Comparison of ENCODE assay signal across 11 mouse cellular contexts in the genomic region with DNA sequence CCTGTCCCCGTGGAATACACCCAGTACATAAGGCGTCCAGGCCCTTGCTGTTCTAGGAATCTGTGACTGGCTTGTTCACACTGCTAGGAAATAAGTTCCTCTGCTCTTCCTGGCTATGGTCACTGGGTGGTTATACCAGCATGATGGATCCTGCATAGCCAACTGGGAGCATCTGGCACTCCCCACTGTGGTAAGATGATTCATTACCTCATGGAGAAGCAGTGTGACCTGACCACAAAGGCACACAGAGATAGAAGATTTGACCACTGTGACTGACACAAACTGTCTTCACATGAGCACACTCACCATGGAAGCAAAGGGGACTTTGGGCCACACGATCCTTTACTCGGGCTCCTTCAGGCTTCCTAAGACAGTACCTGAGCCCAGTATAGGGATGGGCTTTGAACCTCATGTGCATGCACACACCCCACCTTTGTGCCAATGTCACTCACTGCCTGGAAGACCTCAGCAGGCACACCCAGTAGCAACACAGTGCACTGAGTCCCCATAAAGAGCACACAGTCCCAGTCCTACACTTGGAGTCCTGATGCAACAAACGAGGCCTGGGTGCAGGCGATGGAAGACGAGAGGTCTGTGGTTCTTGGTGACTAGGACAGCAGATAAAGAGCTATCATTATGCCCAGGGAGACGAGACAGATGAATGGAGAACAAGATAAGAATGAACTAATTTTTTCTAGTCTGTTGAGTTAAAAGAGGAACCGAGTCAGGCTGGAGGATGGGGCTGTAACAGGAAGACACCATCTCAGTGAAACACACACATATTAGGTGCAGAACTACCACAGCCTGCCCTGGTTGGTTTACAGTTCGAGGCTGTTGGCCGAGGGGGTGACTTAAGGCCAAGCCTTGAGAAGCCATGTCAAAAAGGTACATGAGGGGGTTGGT. TPM values are rescaled to one million over a fixed set of nuclear protein-coding genes. Genes with fewer than 3 reads are reported as not detected.
DNase-seq lines count a peak whose midpoint lies in the region; ATAC-seq and TF ChIP-seq lines count a peak whose summit lies in the region.
"Had no signal": no experiment of that assay in that cellular context is flagged by ENCODE, and none has a peak within 500 bp of the region (broad histone marks: within the 10 kb centered on the region; RNA-seq: fewer than 3 reads in every experiment).

No protein-coding gene starts in this region.

- no peak for TF ChIP-seq CTCF in spleen, adult 2 months (IDR thresholded peaks at IDR 0.05; ENCODE audit: extremely low read depth, insufficient read depth, insufficient read length, insufficient replicate concordance)
- TF ChIP-seq CTCF in liver, embryonic 14.5 days (IDR thresholded peaks at IDR 0.05; ENCODE audit: low read depth), result no peak
- no peak for TF ChIP-seq CTCF in gastrocnemius, adult 2 months (IDR thresholded peaks at IDR 0.05)

- H3K27ac ChIP-seq in spleen, adult 2 months (ENCODE audit: insufficient read depth, low read length), result peak overlapping the region; percentile 49
- H3K27ac ChIP-seq in liver, embryonic 14.5 days, result peak overlapping the region; percentile 88
- H3K27ac ChIP-seq in stomach, embryonic 16.5 days (ENCODE audit: low read length), result no peak overlapping the region
- H3K27ac ChIP-seq in gastrocnemius, adult 2 months, result no peak overlapping the region

- no peak overlapping the region for H3K4me3 ChIP-seq in spleen, adult 2 months (ENCODE audit: extremely low read depth, insufficient read depth, insufficient read length)
- no peak overlapping the region for H3K4me3 ChIP-seq in liver, embryonic 14.5 days (ENCODE audit: insufficient read depth in 1 of 2, low read depth in 2 of 2, low read length in 2 of 2)
- H3K4me3 ChIP-seq in stomach, embryonic 16.5 days (replicated peaks; ENCODE audit: low read length), result no peak overlapping the region
- no peak overlapping the region for H3K4me3 ChIP-seq in gastrocnemius, adult 2 months

- no peaks in the 10 kb centered on the region for H3K9me3 ChIP-seq in liver, embryonic 14.5 days (ENCODE audit: control insufficient read depth, low read length)
- H3K9me3 ChIP-seq in stomach, embryonic 16.5 days (replicated peaks; ENCODE audit: control insufficient read depth, low read length), result no peaks in the 10 kb centered on the region

- TF ChIP-seq POLR2A in spleen, adult 2 months (IDR thresholded peaks at IDR 0.05; ENCODE audit: low read depth, low read length), result no peak

- peak in 1 of 2 experiments; percentile 31 for DNase-seq in spleen, adult 2 months (ENCODE audit: low read depth in 1 of 2, low spot score in 2 of 2)
- DNase-seq in spleen, postnatal 14 days (ENCODE audit: low spot score in 2 of 2), result no peak
- peak; percentile 56 for DNase-seq in c-Kit-negative CD71-positive TER-119-positive erythroid progenitor cells, embryonic 14.5 days (ENCODE audit: low read depth, low spot score)
- DNase-seq in liver, embryonic 14.5 days (ENCODE audit: low read depth in 3 of 3, low spot score in 3 of 3), result peak; percentile 82 to 84 (median 83)
- no peak for DNase-seq in gastrocnemius, adult 2 months
- DNase-seq in ovary, postnatal 14 days (ENCODE audit: low spot score), result no peak
- DNase-seq: cerebellum, adult 11 months; layer of hippocampus, postnatal 36 days had no signal

- ATAC-seq in liver, embryonic 14.5 days (ENCODE audit: insufficient read depth), result peak; percentile 97
- 0 out of 2 replicates have a peak, but pooled peaks have one; percentile 23 for ATAC-seq in stomach, embryonic 16.5 days (ENCODE audit: insufficient read depth, low FRiP score)
- ATAC-seq in cerebellum, adult (ENCODE audit: insufficient number of reproducible peaks, low FRiP score, low TSS enrichment), result no peak
- ATAC-seq: inflammation-experienced regulatory T-cells, adult 6 months had no signal

- peak overlapping the region; percentile 34 for H3K4me2 ChIP-seq in liver, embryonic 14.5 days (ENCODE audit: low read depth)
- H3K4me2 ChIP-seq in stomach, embryonic 16.5 days (ENCODE audit: low read depth, low read length), result no peak overlapping the region

- peak; percentile 98 for TF ChIP-seq EP300 in liver, embryonic 14.5 days (IDR thresholded peaks at IDR 0.05; ENCODE audit: low read depth)

- H3K9ac ChIP-seq in liver, embryonic 14.5 days (replicated peaks), result peak overlapping the region; percentile 43
- no peak overlapping the region for H3K9ac ChIP-seq in stomach, embryonic 16.5 days (ENCODE audit: low read length)

- H3K27me3 ChIP-seq in spleen, adult 2 months (ENCODE audit: control insufficient read depth, insufficient read depth, low read length), result no peaks in the 10 kb centered on the region
- no peaks in the 10 kb centered on the region for H3K27me3 ChIP-seq in liver, embryonic 14.5 days (ENCODE audit: control insufficient read depth, insufficient read depth, low read length)
- no peaks in the 10 kb centered on the region for H3K27me3 ChIP-seq in stomach, embryonic 16.5 days (ENCODE audit: control insufficient read depth, insufficient read depth, low read length)

- 42% methylated on average over 11 of the region's 11 CpGs for WGBS in spleen, adult 2 months
- WGBS in liver, embryonic 14.5 days (ENCODE audit: insufficient replicate concordance), result 20% methylated on average over 11 of the region's 11 CpGs
- 80% methylated on average over 11 of the region's 11 CpGs for WGBS in stomach, embryonic 16.5 days

- H3K4me1 ChIP-seq in spleen, adult 2 months (ENCODE audit: control insufficient read depth, insufficient read depth, insufficient read length), result peaks cover 43% of the 10 kb centered on the region; the same call in 1 of the 2 replicates
- H3K4me1 ChIP-seq in liver, embryonic 14.5 days (replicated peaks; ENCODE audit: control insufficient read depth in 2 of 2, insufficient read depth in 2 of 2, low read length in 1 of 2), result peaks cover 27 to 35% of the 10 kb centered on the region in 2 experiments
- H3K4me1 ChIP-seq in stomach, embryonic 16.5 days (ENCODE audit: control insufficient read depth, insufficient read depth, low read length), result no peaks in the 10 kb centered on the region

- no peaks in the 10 kb centered on the region; the same call in 1 of the 2 replicates for H3K36me3 ChIP-seq in spleen, adult 2 months (ENCODE audit: control insufficient read depth, insufficient read depth, low read length)
- peaks cover 7% of the 10 kb centered on the region for H3K36me3 ChIP-seq in liver, embryonic 14.5 days (replicated peaks; ENCODE audit: control insufficient read depth, insufficient read depth, low read depth)
- H3K36me3 ChIP-seq in stomach, embryonic 16.5 days (ENCODE audit: control insufficient read depth, insufficient read depth, low read length), result 0 out of 2 replicates have a peak, but pooled peaks cover 2% of the 10 kb centered on the region

- intact Hi-C loops in gastrocnemius, adult 2 months (cut with DNase I), result no loop called here

RNA-seq across cellular contexts. Expression of a gene that starts 39.9 kb away (rescaled TPM):
- polyA plus RNA-seq in spleen, adult 2 months (2012; rRNA removed), result 23.6 and 24.0 TPM in 2 replicates
- 14.5 and 16.2 TPM in 2 replicates for polyA plus RNA-seq in liver, embryonic 14.5 days (2012; rRNA removed)
- 25.6 and 26.1 TPM in 2 replicates for polyA plus RNA-seq in liver, embryonic 14.5 days (2014; fragmentation: Nextera tagmentation; extraction: Ambion mirVana)
- polyA plus RNA-seq in stomach, embryonic 16.5 days (2015; fragmentation: Nextera tagmentation; extraction: Ambion mirVana), result 20.7 and 21.4 TPM in 2 replicates
- under 1 TPM; 0.45 to 0.89 TPM for total RNA-seq in gastrocnemius, adult 2 months (2021)

Comparison
In these comparisons a context has a peak if more than half of its experiments do, and no peak if none do; other contexts are left out.
1. DNase-seq: peak in c-Kit-negative CD71-positive TER-119-positive erythroid progenitor cells, embryonic 14.5 days (single experiment) and liver, embryonic 14.5 days (3 of 3); none in spleen, postnatal 14 days (0 of 2), gastrocnemius, adult 2 months (single experiment) and ovary, postnatal 14 days (single experiment).
2. H3K27ac ChIP-seq: peak in spleen, adult 2 months (single experiment) and liver, embryonic 14.5 days (single experiment); none in stomach, embryonic 16.5 days (single experiment) and gastrocnemius, adult 2 months (single experiment).